Mouse (Mus musculus): ENCODE data around the gene Gm44965. TPM values are rescaled to one million over a fixed set of nuclear protein-coding genes. Genes with fewer than 3 reads are reported as not detected.
"Not testable (repeated sequence)": the region's sequence is repeated elsewhere in the genome, so short reads cannot be mapped to it uniquely, and the experiment has no call there.

The Gm44965 gene
- polyA plus RNA-seq, 1 experiment, result not detected

DNA sequence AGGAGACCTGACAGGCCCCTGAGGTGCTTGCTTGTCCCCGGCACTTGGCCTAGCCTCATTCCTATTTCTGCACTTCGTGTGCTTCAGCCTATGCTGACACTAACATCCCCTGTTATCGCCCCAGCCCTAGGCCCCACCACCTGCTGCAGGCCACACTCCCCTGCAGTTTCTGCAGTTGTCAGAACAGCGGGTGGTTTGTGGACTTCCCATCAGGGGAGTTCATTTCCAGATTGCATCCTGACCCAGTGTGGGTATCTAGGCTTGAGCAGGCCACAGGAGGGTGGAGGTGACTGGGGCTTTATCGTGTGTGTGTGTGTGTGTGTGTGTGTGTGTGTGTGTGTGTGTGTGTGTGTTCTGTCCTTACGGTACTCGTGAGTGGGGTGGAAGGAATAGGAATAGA lies 15.8 kb downstream of the Gm44965 start:
- TF ChIP-seq GATA1 (IDR thresholded peaks at IDR 0.05; ENCODE audit: low read length) (no peak), TAL1 (IDR thresholded peaks at IDR 0.05; ENCODE audit: low read length) (no peak)
- Histone ChIP-seq H3K9me3 (ENCODE audit: control insufficient read depth, low read length) (no peaks in the 10 kb centered on the region), H3K36me3 (ENCODE audit: control insufficient read depth) (no peaks in the 10 kb centered on the region; the same call in 1 of the 2 replicates), H3K27me3 (ENCODE audit: control insufficient read depth) (no peaks in the 10 kb centered on the region), H3K4me1 (ENCODE audit: control insufficient read depth) (peaks cover 3% of the 10 kb centered on the region), H3K4me3 (replicated peaks) (no peak overlapping the region)

GRCm38 (mm10) chr6:48610657-48611056 lies 16.9 kb downstream of the Gm44965 start:
- TF ChIP-seq TAL1 (IDR thresholded peaks at IDR 0.05; ENCODE audit: low read length), result no peak
- no peak for TF ChIP-seq GATA1 (IDR thresholded peaks at IDR 0.05; ENCODE audit: low read length)
- Histone ChIP-seq H3K4me1 (ENCODE audit: control insufficient read depth) (peaks cover 3% of the 10 kb centered on the region), H3K36me3 (ENCODE audit: control insufficient read depth) (no peaks in the 10 kb centered on the region; the same call in 1 of the 2 replicates), H3K4me3 (replicated peaks) (no peak overlapping the region), H3K27me3 (ENCODE audit: control insufficient read depth) (no peaks in the 10 kb centered on the region), H3K9me3 (ENCODE audit: control insufficient read depth, low read length) (no peaks in the 10 kb centered on the region)

- H3K4me1 ChIP-seq (ENCODE audit: control insufficient read depth), result peaks cover 3% of the 10 kb centered on the region
- no peak for TF ChIP-seq TAL1 (IDR thresholded peaks at IDR 0.05; ENCODE audit: low read length)
- TF ChIP-seq GATA1 (IDR thresholded peaks at IDR 0.05; ENCODE audit: low read length), result no peak
- no peaks in the 10 kb centered on the region for H3K27me3 ChIP-seq (ENCODE audit: control insufficient read depth)
- no peak overlapping the region for H3K4me3 ChIP-seq (replicated peaks)
- no peaks in the 10 kb centered on the region for H3K9me3 ChIP-seq (ENCODE audit: control insufficient read depth, low read length)
- no peaks in the 10 kb centered on the region; the same call in 1 of the 2 replicates for H3K36me3 ChIP-seq (ENCODE audit: control insufficient read depth)
Measured at GRCm38 (mm10) chr6:48613464-48613863, 19.7 kb downstream of the Gm44965 start.

DNA sequence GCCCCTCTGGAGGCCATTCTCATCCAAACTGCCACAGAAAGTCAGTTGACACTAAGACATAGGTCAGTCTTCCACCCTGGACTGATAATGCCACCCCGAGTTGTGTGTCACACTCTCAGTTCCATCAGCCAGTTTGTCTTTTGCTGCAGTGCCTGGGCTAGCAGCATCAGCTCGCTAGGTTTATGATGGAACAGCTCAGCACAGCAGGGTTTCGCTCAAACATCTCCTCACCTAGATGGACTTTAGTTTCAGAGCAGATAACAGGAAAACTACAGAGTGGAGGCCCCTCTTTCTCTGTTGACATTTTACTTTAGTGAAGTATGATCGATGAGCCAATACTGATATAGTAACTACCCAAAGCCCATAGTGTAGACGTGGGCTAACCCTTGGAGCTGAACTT lies 21.0 kb downstream of the Gm44965 start:
- Histone ChIP-seq H3K36me3 (ENCODE audit: control insufficient read depth) (peaks cover 7% of the 10 kb centered on the region), H3K27me3 (ENCODE audit: control insufficient read depth) (no peaks in the 10 kb centered on the region), H3K4me3 (replicated peaks) (no peak overlapping the region), H3K9me3 (ENCODE audit: control insufficient read depth, low read length) (no peaks in the 10 kb centered on the region; the same call in 1 of the 2 replicates), H3K4me1 (ENCODE audit: control insufficient read depth) (no peaks in the 10 kb centered on the region)
- TF ChIP-seq GATA1 (IDR thresholded peaks at IDR 0.05; ENCODE audit: low read length), result no peak
- no peak for TF ChIP-seq TAL1 (IDR thresholded peaks at IDR 0.05; ENCODE audit: low read length)

DNA sequence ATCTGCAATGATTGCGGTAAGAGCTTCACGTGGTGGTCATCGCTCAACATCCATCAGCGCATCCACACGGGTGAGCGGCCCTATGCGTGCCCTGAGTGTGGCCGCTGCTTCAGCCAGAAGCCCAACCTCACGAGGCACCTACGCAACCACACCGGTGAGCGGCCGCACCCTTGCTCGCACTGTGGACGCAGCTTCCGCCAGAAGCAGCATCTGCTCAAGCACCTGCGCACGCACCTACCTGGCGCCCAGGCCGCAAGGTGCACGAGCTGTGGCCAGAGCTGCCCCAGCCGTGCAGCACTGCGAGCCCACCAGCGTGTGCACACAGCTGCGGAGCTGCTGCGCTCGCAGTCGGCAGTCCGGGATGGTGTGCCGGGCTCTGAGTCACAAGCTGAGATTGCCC lies 26.3 kb downstream of the Gm44965 start:
- H3K27me3 ChIP-seq (ENCODE audit: control insufficient read depth), result no peaks in the 10 kb centered on the region

GRCm38 (mm10) chr6:48622186-48622843 lies 28.6 kb downstream of the Gm44965 start:
- H3K4me3 ChIP-seq (replicated peaks), result not testable (repeated sequence)

More for the DNA sequence above, 26.3 kb downstream of the Gm44965 start:
- no peak overlapping the region for H3K4me3 ChIP-seq (replicated peaks)
- no peak for TF ChIP-seq GATA1 (IDR thresholded peaks at IDR 0.05; ENCODE audit: low read length)
- TF ChIP-seq TAL1 (IDR thresholded peaks at IDR 0.05; ENCODE audit: low read length), result no peak
- H3K4me1 ChIP-seq (ENCODE audit: control insufficient read depth), result no peaks in the 10 kb centered on the region
- H3K9me3 ChIP-seq (ENCODE audit: control insufficient read depth, low read length), result peaks cover 4% of the 10 kb centered on the region; the same call in 1 of the 2 replicates
- H3K36me3 ChIP-seq (ENCODE audit: control insufficient read depth), result peaks cover 16% of the 10 kb centered on the region

GRCm38 (mm10) chr6:48623460-48623859 lies 29.7 kb downstream of the Gm44965 start:
- TF ChIP-seq TAL1 (IDR thresholded peaks at IDR 0.05; ENCODE audit: low read length) (no peak), GATA1 (IDR thresholded peaks at IDR 0.05; ENCODE audit: low read length) (no peak)
- no peaks in the 10 kb centered on the region; the same call in none of the 2 replicates for H3K4me1 ChIP-seq (ENCODE audit: control insufficient read depth)

More at GRCm38 (mm10) chr6:48622186-48622843, 28.6 kb downstream of the Gm44965 start:
- H3K4me1 ChIP-seq (ENCODE audit: control insufficient read depth); H3K9me3 ChIP-seq (ENCODE audit: control insufficient read depth, low read length): not testable (repeated sequence)
- Histone ChIP-seq H3K36me3 (ENCODE audit: control insufficient read depth) (peaks cover 16% of the 10 kb centered on the region), H3K27me3 (ENCODE audit: control insufficient read depth) (peaks cover 15% of the 10 kb centered on the region)

GRCm38 (mm10) chr6:48626464-48626863 lies 32.7 kb downstream of the Gm44965 start, which contains the start of gene AI854703:
AI854703 (plus strand) TSS chr6:48626764.
- H3K9me3 ChIP-seq (ENCODE audit: control insufficient read depth, low read length), result no peaks in the 10 kb centered on the region
- H3K4me3 ChIP-seq (replicated peaks), result peak within 1 kb of the TSS; percentile 30
- TF ChIP-seq TAL1 (IDR thresholded peaks at IDR 0.05; ENCODE audit: low read length), result no peak
- TF ChIP-seq GATA1 (IDR thresholded peaks at IDR 0.05; ENCODE audit: low read length), result no peak
- peaks cover 39% of the 10 kb centered on the region for H3K27me3 ChIP-seq (ENCODE audit: control insufficient read depth)
- H3K4me1 ChIP-seq (ENCODE audit: control insufficient read depth), result peaks cover 4% of the 10 kb centered on the region
- no peaks in the 10 kb centered on the region for H3K36me3 ChIP-seq (ENCODE audit: control insufficient read depth)

More at GRCm38 (mm10) chr6:48623460-48623859, 29.7 kb downstream of the Gm44965 start:
- Histone ChIP-seq H3K9me3 (ENCODE audit: control insufficient read depth, low read length) (peaks cover 4% of the 10 kb centered on the region; the same call in 1 of the 2 replicates), H3K27me3 (ENCODE audit: control insufficient read depth) (peaks cover 25% of the 10 kb centered on the region), H3K4me3 (replicated peaks) (no peak overlapping the region), H3K36me3 (ENCODE audit: control insufficient read depth) (peaks cover 16% of the 10 kb centered on the region)

DNA sequence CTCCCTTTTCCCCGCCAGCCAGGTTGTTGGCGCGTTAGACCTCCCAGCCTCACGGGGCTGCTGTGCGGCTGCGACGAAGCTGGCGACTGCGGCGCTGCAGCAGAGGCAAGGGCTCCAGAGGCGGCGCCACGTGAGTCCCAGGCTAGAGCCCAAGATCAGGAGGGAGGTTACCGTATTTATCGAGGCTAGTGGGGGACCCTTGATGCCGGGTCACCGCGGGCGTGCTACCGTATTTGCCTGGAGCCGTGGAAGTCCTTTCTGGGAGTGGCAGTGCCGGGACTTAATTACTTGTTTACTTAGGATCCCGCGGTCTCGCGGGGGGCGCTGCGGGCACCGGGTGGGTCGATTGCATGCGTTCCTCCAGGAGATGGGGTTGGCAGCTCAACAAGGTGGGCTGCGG lies 33.2 kb downstream of the Gm44965 start:
- Histone ChIP-seq H3K4me1 (ENCODE audit: control insufficient read depth) (peaks cover 4% of the 10 kb centered on the region), H3K9me3 (ENCODE audit: control insufficient read depth, low read length) (no peaks in the 10 kb centered on the region), H3K27me3 (ENCODE audit: control insufficient read depth) (peaks cover 39% of the 10 kb centered on the region), H3K4me3 (replicated peaks) (peak overlapping the region; percentile 30), H3K36me3 (ENCODE audit: control insufficient read depth) (no peaks in the 10 kb centered on the region)
- TF ChIP-seq GATA1 (IDR thresholded peaks at IDR 0.05; ENCODE audit: low read length) (no peak), TAL1 (IDR thresholded peaks at IDR 0.05; ENCODE audit: low read length) (no peak)

All from erythroblast, embryonic 14.5 days (primary cell).